ENCODE assay signal across 17 mouse cellular contexts in the genomic region with DNA sequence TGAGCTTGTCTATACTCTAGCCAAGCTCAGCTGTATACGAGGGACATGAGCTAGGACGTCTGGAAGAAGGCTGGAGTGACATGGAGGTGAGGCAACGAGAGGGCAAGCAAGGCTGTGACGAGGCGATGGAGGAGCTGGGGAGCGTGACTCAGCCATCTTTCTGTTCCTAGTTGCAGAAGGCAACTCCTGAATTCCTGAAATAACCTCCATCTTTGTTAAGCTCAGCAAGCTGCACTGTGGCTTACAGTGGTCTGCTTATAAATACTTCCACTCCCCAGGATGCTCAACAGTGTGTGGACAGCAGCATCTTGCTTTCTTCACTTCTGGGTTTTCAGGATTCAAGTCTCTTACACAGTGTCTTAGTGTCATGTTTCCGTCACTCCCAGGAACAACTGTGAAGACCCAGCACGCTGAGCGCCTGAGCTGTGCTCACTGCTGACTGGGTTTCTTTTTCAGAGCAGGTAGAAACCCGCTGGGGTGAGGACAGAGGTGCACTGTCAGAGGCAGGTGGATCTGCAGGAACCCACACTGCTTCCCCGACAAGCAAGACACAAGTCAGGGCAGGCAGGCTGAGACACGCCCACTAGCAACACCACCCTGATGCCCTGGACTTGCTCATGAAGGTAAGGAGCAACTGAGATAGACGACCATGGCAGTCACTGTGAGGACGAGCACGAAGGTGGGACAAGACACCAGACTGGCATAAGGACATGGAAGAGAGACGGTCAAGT. TPM values are rescaled to one million over a fixed set of nuclear protein-coding genes. Genes with fewer than 3 reads are reported as not detected.
DNase-seq lines count a peak whose midpoint lies in the region; TF ChIP-seq lines count a peak whose summit lies in the region.
"Had no signal": no experiment of that assay in that cellular context is flagged by ENCODE, and none has a peak within 500 bp of the region (broad histone marks: within the 10 kb centered on the region; RNA-seq: fewer than 3 reads in every experiment).

No protein-coding gene starts in this region.

- no peaks in the 10 kb centered on the region for H3K27me3 ChIP-seq in ES-Bruce4 (ENCODE audit: control insufficient read depth, insufficient read depth, low read length, poor library complexity, severe bottlenecking)
- H3K27me3 ChIP-seq: forebrain, embryonic 15.5 days; hindbrain, embryonic 15.5 days; midbrain, embryonic 12.5 days had no signal

- intact Hi-C loops in gastrocnemius, adult 2 months (cut with DNase I): no loop called here

- no peak for TF ChIP-seq EP300 in ES-Bruce4 (IDR thresholded peaks at IDR 0.05; ENCODE audit: insufficient read depth, low read depth, low read length)

- no peaks in the 10 kb centered on the region for H3K36me3 ChIP-seq in ES-Bruce4 (ENCODE audit: control insufficient read depth, insufficient read depth, low read length, poor library complexity, severe bottlenecking)
- H3K36me3 ChIP-seq: forebrain, embryonic 15.5 days; hindbrain, embryonic 15.5 days had no signal

- no peaks in the 10 kb centered on the region for H3K9me3 ChIP-seq in ES-Bruce4 (replicated peaks; ENCODE audit: control insufficient read depth, insufficient read depth, low read length, poor library complexity, severe bottlenecking)
- H3K9me3 ChIP-seq: forebrain, embryonic 15.5 days; hindbrain, embryonic 15.5 days had no signal

- 69% methylated on average over 16 of the region's 16 CpGs for WGBS in olfactory bulb, adult 2 months

- TF ChIP-seq POLR2A in ES-Bruce4 (IDR thresholded peaks at IDR 0.05; ENCODE audit: insufficient read depth, low read length): no peak
- no peak for TF ChIP-seq POLR2A in olfactory bulb, adult 2 months (IDR thresholded peaks at IDR 0.05; ENCODE audit: insufficient read depth, low read depth, low read length)

- peaks cover 16% of the 10 kb centered on the region for H3K4me1 ChIP-seq in ES-Bruce4 (ENCODE audit: control insufficient read depth, insufficient read depth, low read length)
- H3K4me1 ChIP-seq in olfactory bulb, adult 2 months (ENCODE audit: control insufficient read depth, insufficient read depth, low read length): peaks cover 40% of the 10 kb centered on the region

- H3K27ac ChIP-seq in gastrocnemius, adult 2 months: peak overlapping the region; percentile 25
- 0 out of 2 replicates have a peak overlapping the region, but pooled peaks have one; percentile 7 for H3K27ac ChIP-seq in layer of hippocampus, adult 2 months
- H3K27ac ChIP-seq in ES-Bruce4 (ENCODE audit: insufficient read depth, low read length): peak overlapping the region; percentile 21
- peak overlapping the region; percentile 22 for H3K27ac ChIP-seq in olfactory bulb, adult 2 months (ENCODE audit: insufficient read depth, low read depth, low read length)
- H3K27ac ChIP-seq: hindbrain, embryonic 15.5 days; left cerebral cortex, adult 2 months; midbrain, embryonic 12.5 days had no signal

- no peak for TF ChIP-seq CTCF in gastrocnemius, adult 2 months (IDR thresholded peaks at IDR 0.05)
- no peak for TF ChIP-seq CTCF in layer of hippocampus, adult 2 months (conservative IDR thresholded peaks at IDR 0.05)
- no peak for TF ChIP-seq CTCF in ES-Bruce4 (IDR thresholded peaks at IDR 0.05; ENCODE audit: low read depth, low read length)
- TF ChIP-seq CTCF in olfactory bulb, adult 2 months (IDR thresholded peaks at IDR 0.05; ENCODE audit: insufficient read depth, low read depth, low read length): no peak

- no peak overlapping the region for H3K4me3 ChIP-seq in gastrocnemius, adult 2 months
- no peak overlapping the region for H3K4me3 ChIP-seq in layer of hippocampus, adult 2 months
- H3K4me3 ChIP-seq in ES-Bruce4 (ENCODE audit: low read depth, low read length): no peak overlapping the region
- no peak overlapping the region for H3K4me3 ChIP-seq in olfactory bulb, adult 2 months (ENCODE audit: insufficient read depth, low read depth, low read length)
- H3K4me3 ChIP-seq: forebrain, embryonic 15.5 days; hindbrain, embryonic 15.5 days; left cerebral cortex, adult 2 months; midbrain, embryonic 12.5 days had no signal

- no peak for DNase-seq in gastrocnemius, adult 2 months
- DNase-seq in gastrocnemius, adult 8-10 months (ENCODE audit: low spot score in 2 of 2): no peak
- no peak for DNase-seq in layer of hippocampus, adult 2 months (ENCODE audit: low spot score in 2 of 2)
- DNase-seq in layer of hippocampus, postnatal 36 days: no peak
- no peak for DNase-seq in embryo, embryonic 10.5 days (ENCODE audit: low spot score)
- no peak for DNase-seq in left cerebral cortex, adult 11 months (ENCODE audit: low spot score)
- DNase-seq: adrenal gland, postnatal 25 days; embryo, embryonic 11 days; kidney, postnatal 14 days had no signal

- no peak overlapping the region for H3K9ac ChIP-seq in ES-Bruce4 (ENCODE audit: low read depth, poor library complexity, severe bottlenecking)
- H3K9ac ChIP-seq: forebrain, embryonic 15.5 days; hindbrain, embryonic 15.5 days; midbrain, embryonic 12.5 days had no signal

RNA-seq across cellular contexts. Expression of a gene that starts 20.7 kb away (rescaled TPM):
- 10 to 100 TPM; 31.1 to 35.9 TPM for total RNA-seq in gastrocnemius, adult 2 months (2021)
- total RNA-seq in gastrocnemius, adult 8-10 months (2022): 10 to 100 TPM; 35.4 to 39.1 (median 35.6) TPM
- 100 to 1,000 TPM; 105 to 107 TPM for total RNA-seq in layer of hippocampus, adult 2 months (2021)
- 100 to 1,000 TPM; 100 TPM for total RNA-seq in layer of hippocampus, postnatal 36 days (2021)
- 193 and 218 TPM in 2 replicates for polyA plus RNA-seq in ES-Bruce4 (2011; ENCODE audit: insufficient read depth, insufficient read length, low read depth, missing spikeins)
- polyA plus RNA-seq in olfactory bulb, adult 2 months (2012; ENCODE audit: insufficient read depth, insufficient read length, low replicate concordance, missing spikeins): 129 TPM in 1 of 2 replicates, not detected in the other

RNA-seq across cellular contexts. Expression of a gene that starts 48.9 kb away (rescaled TPM):
- total RNA-seq in gastrocnemius, adult 2 months (2021): 10 to 100 TPM in 1 of 2 experiments, 1 to 10 TPM in 1; 7.9 to 21.0 TPM
- total RNA-seq in gastrocnemius, adult 8-10 months (2022): 10 to 100 TPM in 1 of 4 experiments, 1 to 10 TPM in 3; 3.8 to 14.0 (median 5.8) TPM
- not detected for total RNA-seq in layer of hippocampus, adult 2 months (2021)
- not detected for total RNA-seq in layer of hippocampus, postnatal 36 days (2021)
- polyA plus RNA-seq in ES-Bruce4 (2011; ENCODE audit: insufficient read depth, insufficient read length, low read depth, missing spikeins): 3.5 and 3.6 TPM in 2 replicates
- not detected in 2 replicates for polyA plus RNA-seq in olfactory bulb, adult 2 months (2012; ENCODE audit: insufficient read depth, insufficient read length, low replicate concordance, missing spikeins)
- total RNA-seq: left cerebral cortex, adult 2 months; liver, adult 2 months had no signal
- polyA plus RNA-seq: forebrain, embryonic 15.5 days; hindbrain, embryonic 15.5 days; liver, adult 2 months; midbrain, embryonic 12.5 days; neural tube, embryonic 14.5 days had no signal
